Mouse (Mus musculus) embryonic facial prominence, embryonic 14.5 days (tissue): ENCODE data around the gene Tmem150b. TPM values are rescaled to one million over a fixed set of nuclear protein-coding genes. Genes with fewer than 3 reads are reported as not detected.

Experiments
- ATAC-seq: fragments of 200-750 bp; cut with Nextera tagmentation; 2 replicates; pipeline ENCODE4 v1.8.0; 2017; ENCODE audit warnings: low read depth, moderate number of reproducible peaks, moderate TSS enrichment
- DNase-seq: peaks from one replicate; pipeline ENCODE4 v3.0.0-alpha.2; 2015; ENCODE audit warnings: low spot score
- H3K27ac ChIP-seq: fragments of 300-500 bp; sonication (generic); replicated peaks from 2 replicates; pipeline ENCODE4 v1.5.1; 2014; ENCODE audit warnings: low read depth, mild to moderate bottlenecking, low read length, moderate library complexity
- H3K27me3 ChIP-seq: fragments of 300-500 bp; sonication (generic); replicated peaks from 2 replicates; pipeline ENCODE4 v1.6.1; 2014; ENCODE audit warnings: low read length; ENCODE audit not compliant: control insufficient read depth, insufficient read depth
- H3K36me3 ChIP-seq: fragments of 300-500 bp; sonication (generic); 2 replicates; pipeline ENCODE4 v1.6.1; 2014; ENCODE audit warnings: low read length, mixed read lengths; ENCODE audit not compliant: control insufficient read depth, insufficient read depth
- H3K4me1 ChIP-seq: fragments of 300-500 bp; sonication (generic); 2 replicates; pipeline ENCODE4 v1.6.1; 2014; ENCODE audit warnings: antibody characterized with exemption, low read length; ENCODE audit not compliant: control insufficient read depth, insufficient read depth
- H3K4me2 ChIP-seq: fragments of 300-500 bp; sonication (generic); 2 replicates; pipeline ENCODE4 v1.6.1; 2014; ENCODE audit warnings: low read depth, mild to moderate bottlenecking, low read length, moderate library complexity, mixed read lengths
- H3K4me3 ChIP-seq: fragments of 300-500 bp; sonication (generic); 2 replicates; pipeline ENCODE4 v1.5.1; 2014; ENCODE audit warnings: low read depth, mild to moderate bottlenecking, low read length
- H3K9ac ChIP-seq: fragments of 300-500 bp; sonication (generic); 2 replicates; pipeline ENCODE4 v1.6.1; 2014; ENCODE audit warnings: low read depth, mild to moderate bottlenecking, low read length, moderate library complexity, mixed read lengths
- H3K9me3 ChIP-seq: fragments of 300-500 bp; sonication (generic); 2 replicates; pipeline ENCODE4 v1.6.1; 2016; ENCODE audit warnings: low read length; ENCODE audit not compliant: control insufficient read depth
- WGBS: fragments of 180-500 bp; shearing (Covaris S2); extraction: QIAGEN DNeasy Blood & Tissue Kit; methylation state at CpG from one replicate; pipeline ENCODE4 v1.1.7; 2014; 5-methylcytosine and 5-hydroxymethylcytosine counted together
- polyA plus RNA-seq: library from polyadenylated mRNA; unstranded; fragments of >200 nt; fragmentation: Nextera tagmentation; extraction: Ambion mirVana; gene quantifications from 2 replicates; pipeline ENCODE4 v1.2.1, GENCODE M21; 2014

Gene Tmem150b
- 0.11 TPM in 1 of 2 replicates, not detected in the other for polyA plus RNA-seq

DNA sequence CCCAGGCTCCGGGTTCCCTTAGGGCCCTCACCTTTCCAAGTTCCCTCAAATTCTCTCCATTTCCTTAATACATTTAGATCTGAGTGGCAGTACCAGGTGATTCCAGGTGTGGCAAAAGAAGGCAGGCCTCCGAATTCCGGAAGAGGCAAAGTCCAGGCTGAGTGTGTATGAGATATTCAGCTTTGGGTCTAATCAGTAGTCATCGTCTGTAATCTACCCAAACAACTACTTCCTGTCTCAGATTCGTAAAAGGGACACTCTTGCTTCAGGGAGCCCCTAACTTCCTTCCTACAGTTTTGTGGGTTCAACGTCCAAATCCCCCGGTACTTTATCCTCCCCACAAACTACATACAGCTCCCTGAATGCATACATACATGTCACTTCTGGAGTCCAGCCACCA lies at the start of gene Tmem150b:
Gene Tmem150b (minus strand): TSS at position 81 of the 400 bp plus-strand sequence.
- H3K27ac ChIP-seq: no peak within 1 kb of the TSS
- H3K4me1 ChIP-seq: no peaks in the 10 kb centered on the region
- 0 out of 2 replicates have a peak within 1 kb of the TSS, but pooled peaks have one; percentile 54 for H3K9ac ChIP-seq
- 76% methylated on average over 7 of the region's 7 CpGs for WGBS
- no peak for ATAC-seq
- H3K36me3 ChIP-seq: no peaks in the 10 kb centered on the region
- no peak within 1 kb of the TSS for H3K4me2 ChIP-seq
- no peak for DNase-seq
- H3K4me3 ChIP-seq: no peak within 1 kb of the TSS
- no peaks in the 10 kb centered on the region for H3K27me3 ChIP-seq
- H3K9me3 ChIP-seq: no peaks in the 10 kb centered on the region

DNA sequence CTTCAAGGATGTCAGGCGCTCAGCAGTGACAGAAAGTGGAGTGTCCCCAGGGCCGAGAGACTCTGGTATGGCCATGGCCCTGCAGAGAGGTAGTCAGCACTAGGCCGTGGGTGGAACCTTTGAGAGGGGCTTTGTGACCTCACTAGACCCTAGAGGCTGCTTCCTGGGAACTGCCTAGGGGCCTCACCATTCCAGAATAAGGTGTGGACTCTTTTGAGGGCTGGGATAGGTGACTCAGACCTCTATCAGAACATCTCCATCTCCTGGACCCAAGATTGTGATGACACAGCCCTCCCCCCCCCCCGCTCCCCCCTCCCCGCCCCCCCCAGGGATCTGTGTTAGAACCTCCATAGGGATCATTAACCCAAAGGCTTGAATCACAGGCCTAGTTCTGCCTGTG lies 46.2 kb upstream of the Tmem150b start, which contains the start of gene Fam71e2:
Gene Fam71e2 (minus strand): TSS at position 101 of the 400 bp plus-strand sequence.
- ATAC-seq (no peak), DNase-seq (no peak)
- 69% methylated on average over 4 of the region's 5 CpGs for WGBS

DNA sequence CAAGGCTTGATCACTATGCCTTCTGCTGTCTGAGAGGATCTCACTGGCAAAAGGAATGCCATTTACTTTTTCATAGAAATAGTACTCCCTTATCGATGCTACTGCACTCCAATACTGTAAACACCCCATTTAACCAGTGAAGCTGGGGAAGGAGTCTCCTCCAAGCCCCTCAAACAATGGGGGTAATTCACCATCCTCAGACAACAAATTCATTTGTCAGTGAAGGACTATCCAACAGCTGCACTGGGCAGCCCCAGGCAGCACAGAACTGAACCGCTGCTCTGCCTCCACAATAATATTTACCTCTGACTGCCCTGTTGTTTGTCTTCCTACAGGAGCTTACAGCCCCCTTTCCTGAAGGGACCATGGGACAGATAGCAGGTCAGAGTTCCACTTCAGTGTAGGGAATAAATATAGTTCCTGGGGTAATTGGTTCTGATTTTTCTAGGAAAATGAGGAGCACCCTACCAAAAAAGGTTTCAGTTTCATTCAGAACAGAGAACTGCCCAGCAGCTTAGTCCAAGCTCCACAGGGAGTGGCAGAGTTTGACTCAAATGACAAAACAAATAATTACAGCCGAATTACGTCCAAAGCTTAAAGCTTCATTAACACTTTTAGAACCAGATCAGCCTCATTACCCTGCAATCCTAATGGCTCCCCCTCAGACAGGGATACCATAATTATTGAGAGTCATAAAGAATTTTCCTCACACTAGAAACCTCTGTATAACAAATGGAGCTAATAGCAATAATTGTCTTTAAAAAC lies 40.1 kb upstream of the Tmem150b start:
- Histone ChIP-seq H3K36me3 (no peaks in the 10 kb centered on the region), H3K27me3 (no peaks in the 10 kb centered on the region), H3K4me1 (peaks cover 5% of the 10 kb centered on the region; the same call in 1 of the 2 replicates), H3K4me2 (no peak overlapping the region), H3K27ac (no peak overlapping the region), H3K4me3 (no peak overlapping the region), H3K9me3 (no peaks in the 10 kb centered on the region), H3K9ac (no peak overlapping the region)
- ATAC-seq (no peak), DNase-seq (no peak)
- WGBS: 11% methylated on average over 4 of the region's 4 CpGs

More for the DNA sequence above, 46.2 kb upstream of the Tmem150b start, which contains the start of gene Fam71e2:
- Histone ChIP-seq H3K9ac (no peak within 1 kb of the TSS), H3K36me3 (no peaks in the 10 kb centered on the region), H3K27me3 (peaks cover 11% of the 10 kb centered on the region), H3K4me3 (no peak within 1 kb of the TSS), H3K9me3 (no peaks in the 10 kb centered on the region), H3K4me1 (no peaks in the 10 kb centered on the region), H3K4me2 (no peak within 1 kb of the TSS), H3K27ac (no peak within 1 kb of the TSS)

DNA sequence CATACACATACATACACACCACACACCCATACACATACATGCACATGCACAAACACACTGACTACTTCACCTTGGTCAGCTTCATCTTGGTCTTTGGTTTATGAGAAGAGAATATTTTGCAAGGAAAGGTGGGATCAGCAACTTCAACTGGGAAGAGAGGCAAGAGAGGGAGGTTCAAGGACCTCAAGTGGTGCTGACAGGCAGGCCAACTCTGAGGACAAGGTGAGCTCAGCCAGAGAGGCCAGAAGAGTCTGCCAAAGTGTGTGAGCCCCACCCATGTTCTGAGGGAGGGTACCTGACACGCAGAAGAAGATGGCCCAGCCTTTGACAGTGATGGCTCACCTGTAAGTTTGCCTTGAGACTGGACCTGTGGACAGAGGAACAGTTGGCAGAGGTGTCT lies 34.6 kb upstream of the Tmem150b start:
- H3K9ac ChIP-seq: no peak overlapping the region
- DNase-seq: no peak
- WGBS: 44% methylated on average over 1 of the region's 1 CpGs
- no peak for ATAC-seq
- no peaks in the 10 kb centered on the region for H3K27me3 ChIP-seq
- H3K4me3 ChIP-seq: no peak overlapping the region
- H3K36me3 ChIP-seq: no peaks in the 10 kb centered on the region
- H3K4me1 ChIP-seq: no peaks in the 10 kb centered on the region
- H3K27ac ChIP-seq: no peak overlapping the region
- H3K9me3 ChIP-seq: no peaks in the 10 kb centered on the region
- no peak overlapping the region for H3K4me2 ChIP-seq

DNA sequence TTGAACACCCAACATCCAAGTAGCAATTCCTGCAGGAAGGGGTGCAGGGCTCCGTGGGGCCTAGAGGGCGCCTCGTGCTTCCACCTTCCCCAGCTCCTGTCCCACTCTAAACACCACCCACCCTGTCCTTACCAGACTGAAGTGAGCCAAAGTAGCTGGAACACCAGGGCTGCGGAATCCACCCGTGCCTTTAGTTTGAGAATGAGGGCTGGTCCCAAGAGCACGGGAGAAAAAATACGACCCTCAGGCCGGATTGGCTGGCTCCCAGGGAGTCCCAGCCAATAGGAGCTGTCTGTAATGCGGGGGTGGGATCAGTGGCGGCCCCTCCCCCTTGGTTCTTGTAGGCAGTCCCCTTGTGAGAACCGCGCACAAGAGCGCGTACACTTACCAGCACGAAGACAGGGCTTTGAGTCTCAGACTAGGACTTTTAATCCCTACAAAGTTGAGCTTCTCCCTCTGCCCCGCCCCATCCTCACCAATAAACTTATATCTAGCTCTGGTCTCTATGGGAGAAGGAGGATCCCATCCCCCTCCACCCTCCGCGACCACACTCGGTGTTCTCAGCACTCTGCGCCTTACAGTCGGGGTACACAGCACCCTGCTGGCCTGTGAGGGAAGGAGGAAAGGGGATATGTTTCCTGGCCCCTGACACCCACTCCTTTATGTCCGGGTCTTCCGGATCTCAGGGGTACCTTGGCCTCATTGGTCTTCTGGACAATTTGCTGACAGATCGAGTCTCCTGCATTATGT lies 27.9 kb upstream of the Tmem150b start, which contains the start of gene Cox6b2:
Gene Cox6b2 (minus strand): TSS at position 274 of the 750 bp plus-strand sequence.
- Histone ChIP-seq H3K4me2 (peak within 1 kb of the TSS; percentile 63), H3K27me3 (no peaks in the 10 kb centered on the region), H3K9me3 (no peaks in the 10 kb centered on the region), H3K9ac (peak within 1 kb of the TSS; percentile 26), H3K4me3 (peak within 1 kb of the TSS; percentile 41), H3K4me1 (peaks cover 14% of the 10 kb centered on the region), H3K36me3 (no peaks in the 10 kb centered on the region), H3K27ac (peak within 1 kb of the TSS; percentile 53)
- 4% methylated on average over 24 of the region's 24 CpGs for WGBS
- DNase-seq (peak; percentile 97), ATAC-seq (peak; percentile 94)

DNA sequence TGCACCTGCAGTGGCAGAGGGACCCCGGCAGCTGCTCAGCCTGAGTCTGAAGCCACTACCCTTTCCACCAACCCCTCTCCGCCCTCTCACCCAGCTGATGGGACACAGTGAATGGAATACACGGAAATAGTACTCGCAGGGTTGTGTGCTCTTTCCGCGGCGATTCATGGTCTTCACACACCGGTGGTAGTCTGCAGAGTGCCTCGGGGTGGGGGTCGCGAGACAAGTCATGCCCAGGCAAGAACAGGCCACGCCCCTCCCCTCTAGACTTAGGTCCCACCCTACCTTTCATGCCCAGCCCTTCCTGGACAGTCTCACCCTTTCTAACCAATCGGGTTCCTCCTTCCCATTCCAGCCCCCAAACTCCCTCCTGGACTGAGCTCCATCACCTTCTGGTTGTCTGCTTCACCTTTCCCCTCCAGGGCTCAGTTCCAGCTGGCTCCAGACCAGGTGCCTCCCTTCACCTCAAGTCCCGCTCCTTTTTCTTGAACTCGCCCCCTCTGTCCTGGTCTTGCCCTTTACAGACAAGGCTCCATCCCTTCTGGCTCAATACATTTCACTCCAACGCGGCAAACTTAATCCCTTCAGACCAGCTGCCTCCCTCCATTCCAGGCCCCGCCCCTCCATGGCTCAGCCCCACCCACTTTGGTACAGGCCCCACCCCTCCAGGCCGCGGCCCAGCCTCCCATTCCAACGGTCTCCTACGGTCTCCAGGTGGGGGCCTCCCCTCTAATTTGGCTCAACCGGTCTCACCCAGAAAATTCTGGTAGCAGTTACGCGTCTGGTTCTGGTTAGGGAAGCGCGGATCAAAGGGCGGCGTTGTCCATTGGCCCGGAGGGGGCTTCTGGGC lies 27.1 kb upstream of the Tmem150b start:
- ATAC-seq (peak; percentile 78), DNase-seq (peak; percentile 57)
- WGBS: 2% methylated on average over 28 of the region's 30 CpGs
- Histone ChIP-seq H3K4me1 (peaks cover 14% of the 10 kb centered on the region), H3K4me2 (peak overlapping the region; percentile 63), H3K36me3 (0 out of 2 replicates have a peak, but pooled peaks cover under 1% of the 10 kb centered on the region), H3K9ac (peak overlapping the region; percentile 26), H3K4me3 (peak overlapping the region; percentile 41), H3K27me3 (no peaks in the 10 kb centered on the region), H3K27ac (peak overlapping the region; percentile 53), H3K9me3 (no peaks in the 10 kb centered on the region)

DNA sequence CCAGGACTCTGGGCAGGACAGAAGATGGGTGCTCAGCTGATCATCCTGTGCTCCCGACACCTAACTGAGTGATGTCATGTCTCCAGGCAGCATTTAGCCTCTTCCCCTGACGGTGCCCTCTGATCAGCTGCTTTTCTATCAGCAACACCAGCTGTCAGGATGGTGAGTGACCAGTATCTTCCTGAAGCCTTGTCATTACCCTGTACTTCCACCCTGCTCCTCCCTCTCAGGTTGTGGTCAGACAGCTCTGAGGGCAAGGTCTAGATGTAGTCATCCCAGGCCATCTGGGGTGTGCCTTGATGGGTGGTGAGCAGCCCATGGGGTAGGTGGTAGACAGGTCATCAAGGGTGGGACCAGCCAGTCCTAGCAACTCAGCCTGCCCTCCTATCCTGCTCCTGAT lies 24.1 kb upstream of the Tmem150b start:
- ATAC-seq: no peak
- H3K27ac ChIP-seq: no peak overlapping the region
- H3K4me2 ChIP-seq: no peak overlapping the region
- peaks cover 14% of the 10 kb centered on the region for H3K4me1 ChIP-seq
- H3K27me3 ChIP-seq: no peaks in the 10 kb centered on the region
- no peaks in the 10 kb centered on the region for H3K9me3 ChIP-seq
- no peak overlapping the region for H3K4me3 ChIP-seq
- WGBS: 80% methylated on average over 2 of the region's 2 CpGs
- peaks cover 25% of the 10 kb centered on the region for H3K36me3 ChIP-seq
- H3K9ac ChIP-seq: no peak overlapping the region
- no peak for DNase-seq

DNA sequence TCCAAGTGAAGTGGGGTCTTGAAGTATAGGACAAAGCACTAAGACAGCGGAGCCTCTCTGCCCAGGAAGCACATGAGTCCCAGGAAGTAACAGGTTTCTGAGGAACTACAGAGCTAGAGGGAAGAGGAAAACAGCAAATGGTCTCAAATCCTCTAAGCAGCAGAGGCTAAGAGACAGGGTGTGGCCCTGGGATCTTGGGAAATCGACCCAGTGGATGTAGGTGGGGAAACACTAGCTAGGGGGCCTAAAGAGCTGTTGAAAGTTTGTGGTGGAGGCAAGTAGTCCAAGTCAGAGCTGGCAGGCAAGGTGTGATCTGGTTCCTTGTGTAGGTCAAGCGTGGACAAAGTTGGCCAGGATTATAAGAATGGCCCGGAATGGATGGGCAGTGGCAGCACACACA lies 23.3 kb upstream of the Tmem150b start:
- Histone ChIP-seq H3K9ac (no peak overlapping the region), H3K27ac (no peak overlapping the region), H3K27me3 (no peaks in the 10 kb centered on the region), H3K4me3 (no peak overlapping the region), H3K9me3 (no peaks in the 10 kb centered on the region), H3K36me3 (peaks cover 32% of the 10 kb centered on the region), H3K4me2 (no peak overlapping the region), H3K4me1 (peaks cover 14% of the 10 kb centered on the region)
- DNase-seq: no peak
- 83% methylated on average over 4 of the region's 4 CpGs for WGBS
- no peak for ATAC-seq
